In genomic region chr10:83161656-83162365, GRCm38 (mm10) we compare ENCODE assay signal across 8 mouse cellular contexts.
A peak's percentile ranks its signal among the peaks of the same experiment; 100 is the strongest.
DNase-seq lines count a peak whose midpoint lies in the region; ATAC-seq and TF ChIP-seq lines count a peak whose summit lies in the region.

No protein-coding gene starts in this region.

- 72% methylated on average over 10 of the region's 10 CpGs for WGBS in midbrain, embryonic 16.5 days

- no peaks in the 10 kb centered on the region for H3K36me3 ChIP-seq in midbrain, embryonic 16.5 days (ENCODE audit: control insufficient read depth, insufficient read depth, low read length)

- no peak overlapping the region for H3K4me3 ChIP-seq in layer of hippocampus, adult 2 months
- no peak overlapping the region for H3K4me3 ChIP-seq in embryonic fibroblast, embryonic 13.5 days (ENCODE audit: insufficient read depth, low read length)
- no peak overlapping the region for H3K4me3 ChIP-seq in midbrain, embryonic 16.5 days (ENCODE audit: low read depth, low read length)

- H3K9ac ChIP-seq in midbrain, embryonic 16.5 days (ENCODE audit: low read depth, low read length) = no peak overlapping the region

- peak overlapping the region; percentile 33; the same call in 1 of the 2 replicates for H3K27ac ChIP-seq in layer of hippocampus, adult 2 months
- H3K27ac ChIP-seq in embryonic fibroblast, embryonic 13.5 days (ENCODE audit: insufficient read depth, low read length) = 0 out of 2 replicates have a peak overlapping the region, but pooled peaks have one; percentile 5
- no peak overlapping the region for H3K27ac ChIP-seq in midbrain, embryonic 16.5 days (ENCODE audit: low read length)

- no peak overlapping the region for H3K4me2 ChIP-seq in midbrain, embryonic 16.5 days (ENCODE audit: low read length)

- no peaks in the 10 kb centered on the region for H3K27me3 ChIP-seq in midbrain, embryonic 16.5 days (ENCODE audit: control insufficient read depth, insufficient read depth, low read depth, low read length)

- no peak for TF ChIP-seq CTCF in layer of hippocampus, adult 2 months (conservative IDR thresholded peaks at IDR 0.05)
- no peak for TF ChIP-seq CTCF in embryonic fibroblast, embryonic 13.5 days (IDR thresholded peaks at IDR 0.05; ENCODE audit: borderline replicate concordance, insufficient read depth, low read length)

- TF ChIP-seq POLR2A in embryonic fibroblast, embryonic 13.5 days (IDR thresholded peaks at IDR 0.05; ENCODE audit: low read depth, low read length) = no peak

- H3K9me3 ChIP-seq in midbrain, embryonic 16.5 days (replicated peaks; ENCODE audit: control insufficient read depth, low read length, poor library complexity, severe bottlenecking) = no peaks in the 10 kb centered on the region

- peak; percentile 36; the same call in 1 of the 2 replicates for ATAC-seq in midbrain, embryonic 16.5 days

- peak; percentile 49 to 57 for DNase-seq in layer of hippocampus, adult 2 months (ENCODE audit: low spot score in 2 of 2)
- DNase-seq in layer of hippocampus, adult 9-10 months (ENCODE audit: low spot score) = no peak
- peak; percentile 97 for DNase-seq in adipocyte (ENCODE audit: low spot score)
- peak; percentile 67 for DNase-seq in heart, postnatal 25 days (ENCODE audit: low spot score)
- peak; percentile 76 to 91 for DNase-seq in kidney, postnatal 25 days
- DNase-seq in spleen, postnatal 36 days (ENCODE audit: low spot score in 2 of 2) = no peak

- intact Hi-C loops in heart, postnatal 25 days (cut with DNase I) = no loop called here

- H3K4me1 ChIP-seq in embryonic fibroblast, embryonic 13.5 days (ENCODE audit: control insufficient read depth, insufficient read depth, low read length) = peaks cover 4% of the 10 kb centered on the region; the same call in 1 of the 2 replicates
- peaks cover 3% of the 10 kb centered on the region; the same call in 1 of the 2 replicates for H3K4me1 ChIP-seq in midbrain, embryonic 16.5 days (ENCODE audit: control insufficient read depth, insufficient read depth, low read length)

Comparison
In these comparisons a context has a peak if more than half of its experiments do, and no peak if none do; other contexts are left out.
1. DNase-seq: peak in layer of hippocampus, adult 2 months (2 of 2), adipocyte (single experiment), heart, postnatal 25 days (single experiment) and kidney, postnatal 25 days (2 of 2); none in layer of hippocampus, adult 9-10 months (single experiment) and spleen, postnatal 36 days (0 of 2).